Mouse (Mus musculus) brain, embryonic 14.5 days (tissue): ENCODE results near the gene Cisd2.

Experiments
- CTCF ChIP-seq: fragments of 200-500 bp; IDR thresholded peaks from 2 replicates; pipeline ENCODE4 v1.5.1; 2012; ENCODE audit warnings: inconsistent platforms, mild to moderate bottlenecking, moderate library complexity, borderline replicate concordance; ENCODE audit not compliant: insufficient read depth, insufficient read length; ENCODE audit errors: extremely low read depth
- POLR2A ChIP-seq: fragments of 200-500 bp; IDR thresholded peaks from 2 replicates; pipeline ENCODE4 v1.6.1; 2012; ENCODE audit warnings: mild to moderate bottlenecking, inconsistent platforms, borderline replicate concordance; ENCODE audit not compliant: poor library complexity, insufficient read depth, insufficient read length, severe bottlenecking; ENCODE audit errors: extremely low read depth

DNA sequence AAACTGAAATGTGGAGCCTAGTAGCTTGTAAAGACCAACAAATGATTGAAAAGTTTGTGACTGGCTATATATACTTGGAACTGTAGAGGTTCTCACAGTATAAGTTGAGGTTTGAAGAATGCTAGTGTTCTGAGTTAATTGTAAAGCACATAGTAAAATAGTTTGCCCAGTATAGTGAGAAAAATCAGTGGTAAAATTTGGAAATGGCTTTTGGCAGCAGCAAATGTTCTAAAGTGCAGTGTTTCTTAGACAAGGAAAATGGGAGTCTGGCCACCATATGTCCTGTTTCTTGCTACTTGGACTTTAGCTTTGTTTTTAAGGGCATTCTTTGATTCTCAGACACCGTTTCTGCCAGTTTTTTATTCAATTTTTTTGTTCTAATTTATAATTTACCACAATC, 44.7 kb upstream of the Cisd2 start:
- TF ChIP-seq CTCF (no peak), POLR2A (no peak)
